14 mouse cellular contexts compared by ENCODE assay signal in the genomic region with DNA sequence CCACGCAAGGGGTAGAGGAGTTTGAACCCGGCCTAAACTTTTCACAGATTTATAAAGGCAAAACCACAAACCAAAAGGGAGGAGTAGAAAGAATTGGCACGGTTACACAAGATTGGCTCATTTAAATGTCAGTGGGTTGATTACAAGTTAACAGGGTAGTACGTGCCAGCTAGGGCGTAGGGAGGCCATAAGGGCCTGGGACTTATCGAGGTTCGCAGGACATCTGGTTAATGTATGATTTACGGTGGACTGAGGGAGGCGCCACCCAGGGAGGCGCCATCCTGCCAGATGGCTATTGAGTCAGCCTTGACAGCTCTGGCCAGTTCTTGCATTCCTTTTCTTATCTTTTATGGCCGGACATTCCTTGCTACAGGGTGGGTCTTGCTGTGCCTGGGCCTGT. TPM values are rescaled to one million over a fixed set of nuclear protein-coding genes. Genes with fewer than 3 reads are reported as not detected.
DNase-seq lines count a peak whose midpoint lies in the region; ATAC-seq lines count a peak whose summit lies in the region.
"Had no signal": no experiment of that assay in that cellular context is flagged by ENCODE, and none has a peak within 500 bp of the region (broad histone marks: within the 10 kb centered on the region; RNA-seq: fewer than 3 reads in every experiment).

No protein-coding gene starts in this region.

- H3K4me1 ChIP-seq in midbrain, embryonic 15.5 days, result no peaks in the 10 kb centered on the region
- H3K4me1 ChIP-seq: forebrain, embryonic 10.5 days; hindbrain, embryonic 13.5 days had no signal

- no peaks in the 10 kb centered on the region for H3K27me3 ChIP-seq in midbrain, embryonic 15.5 days (replicated peaks)
- H3K27me3 ChIP-seq: hindbrain, embryonic 13.5 days had no signal

- no peaks in the 10 kb centered on the region for H3K36me3 ChIP-seq in midbrain, embryonic 15.5 days (replicated peaks)
- H3K36me3 ChIP-seq: forebrain, embryonic 10.5 days; hindbrain, embryonic 13.5 days had no signal

- no peak overlapping the region for H3K4me2 ChIP-seq in midbrain, embryonic 15.5 days
- H3K4me2 ChIP-seq: hindbrain, embryonic 13.5 days; liver, embryonic 11.5 days had no signal

- H3K9ac ChIP-seq in midbrain, embryonic 15.5 days, result no peak overlapping the region
- H3K9ac ChIP-seq: hindbrain, embryonic 13.5 days had no signal

- peak; percentile 3 for DNase-seq in lung, postnatal 25 days (ENCODE audit: low spot score)
- DNase-seq in lung, postnatal 4 days, result no peak
- peak; percentile 68 to 73 for DNase-seq in cerebellum, adult 18-20 months
- DNase-seq in heart, postnatal 14 days, result peak; percentile 7 to 13
- peak; percentile 55 to 71 for DNase-seq in urinary bladder, postnatal 36 days (ENCODE audit: low spot score in 2 of 2)
- no peak for DNase-seq in Muller cell, postnatal 12 days (ENCODE audit: inconsistent ontology term)
- DNase-seq: gastrocnemius, postnatal 36 days; layer of hippocampus, postnatal 36 days had no signal

- intact Hi-C loops in heart, postnatal 14 days (cut with DNase I), result no loop called here

- WGBS in midbrain, embryonic 15.5 days, result 94% methylated on average over 11 of the region's 11 CpGs

- no peak for ATAC-seq in midbrain, embryonic 15.5 days (replicated peaks)

- no peaks in the 10 kb centered on the region for H3K9me3 ChIP-seq in midbrain, embryonic 15.5 days
- H3K9me3 ChIP-seq: hindbrain, embryonic 13.5 days had no signal

- H3K4me3 ChIP-seq in midbrain, embryonic 15.5 days, result no peak overlapping the region
- H3K4me3 ChIP-seq: forebrain, embryonic 10.5 days; hindbrain, embryonic 13.5 days had no signal

- no peak overlapping the region for H3K27ac ChIP-seq in midbrain, embryonic 15.5 days
- H3K27ac ChIP-seq: forebrain, embryonic 10.5 days; hindbrain, embryonic 13.5 days; stomach, postnatal 0 days had no signal

RNA-seq across cellular contexts. Expression of a gene that starts 18.9 kb away (rescaled TPM):
- under 1 TPM; 0.20 to 0.24 TPM for total RNA-seq in heart, postnatal 14 days (2021)
- polyA plus RNA-seq in midbrain, embryonic 15.5 days (2015; fragmentation: Nextera tagmentation; extraction: Ambion mirVana), result 88.5 and 98.9 TPM in 2 replicates
- total RNA-seq: megakaryocyte, adult 5-6 weeks had no signal

Comparison
In these comparisons a context has a peak if more than half of its experiments do, and no peak if none do; other contexts are left out.
1. DNase-seq: peak in lung, postnatal 25 days (single experiment), cerebellum, adult 18-20 months (2 of 2), heart, postnatal 14 days (2 of 2) and urinary bladder, postnatal 36 days (2 of 2); none in lung, postnatal 4 days (0 of 2) and Muller cell, postnatal 12 days (single experiment).